Mouse (Mus musculus): Measurements from ENCODE around the gene Mcm2.

GRCm38 (mm10) chr6:88913022-88913421, 14.4 kb upstream of the Mcm2 start:
- no peak for TF ChIP-seq CTCF (IDR thresholded peaks at IDR 0.05; ENCODE audit: low read depth)
- no peak for TF ChIP-seq EP300 (IDR thresholded peaks at IDR 0.05; ENCODE audit: low read depth)
